Mouse (Mus musculus): ENCODE data around the gene Os9.
"Not testable (repeated sequence)": the region's sequence is repeated elsewhere in the genome, so short reads cannot be mapped to it uniquely, and the experiment has no call there.

Os9 gene

DNA sequence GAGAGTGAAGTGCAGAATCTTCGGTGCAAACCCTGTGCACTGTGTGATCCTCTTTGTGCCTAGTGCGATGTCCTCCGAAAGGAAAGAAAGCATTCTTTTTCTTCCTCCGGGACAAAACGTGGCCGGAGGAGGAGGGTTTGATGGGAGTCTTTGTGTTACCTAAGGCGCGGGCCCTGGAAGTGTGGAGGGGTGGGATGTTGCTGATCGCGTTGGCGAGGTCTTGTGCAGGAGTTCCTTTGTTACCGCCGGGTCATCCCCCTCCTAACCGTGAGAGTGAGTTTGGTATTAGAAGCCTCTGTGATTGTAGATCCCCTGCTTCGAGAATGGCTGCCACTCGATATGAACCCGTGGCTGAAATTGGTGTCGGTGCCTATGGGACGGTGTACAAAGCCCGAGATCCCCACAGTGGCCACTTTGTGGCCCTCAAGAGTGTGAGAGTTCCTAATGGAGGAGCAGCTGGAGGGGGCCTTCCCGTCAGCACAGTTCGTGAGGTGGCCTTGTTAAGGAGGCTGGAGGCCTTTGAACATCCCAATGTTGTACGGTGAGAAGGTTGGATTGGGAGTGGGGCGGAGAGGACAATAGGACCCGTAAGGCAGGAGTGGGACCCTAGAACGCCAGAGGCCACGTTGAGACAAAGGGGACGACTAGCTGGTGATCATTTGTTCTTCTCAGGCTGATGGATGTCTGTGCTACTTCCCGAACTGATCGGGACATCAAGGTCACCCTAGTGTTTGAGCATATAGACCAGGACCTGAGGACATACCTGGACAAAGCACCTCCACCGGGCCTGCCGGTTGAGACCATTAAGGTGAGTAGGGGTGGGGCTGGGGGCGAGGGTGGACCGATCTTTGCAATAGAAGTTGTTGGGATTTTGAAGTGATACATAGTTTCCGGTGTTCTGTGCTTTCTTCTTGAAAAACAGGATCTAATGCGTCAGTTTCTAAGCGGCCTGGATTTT lies 56.7 kb downstream of the Os9 start:
- DNase-seq (ENCODE audit: low spot score): no peak

GRCm38 (mm10) chr10:127063239-127063872 lies 57.6 kb downstream of the Os9 start, which contains the start of gene Cdk4:
Gene Cdk4 (plus strand): TSS chr10:127063534.
- DNase-seq (ENCODE audit: low spot score): peak; percentile 95

DNA sequence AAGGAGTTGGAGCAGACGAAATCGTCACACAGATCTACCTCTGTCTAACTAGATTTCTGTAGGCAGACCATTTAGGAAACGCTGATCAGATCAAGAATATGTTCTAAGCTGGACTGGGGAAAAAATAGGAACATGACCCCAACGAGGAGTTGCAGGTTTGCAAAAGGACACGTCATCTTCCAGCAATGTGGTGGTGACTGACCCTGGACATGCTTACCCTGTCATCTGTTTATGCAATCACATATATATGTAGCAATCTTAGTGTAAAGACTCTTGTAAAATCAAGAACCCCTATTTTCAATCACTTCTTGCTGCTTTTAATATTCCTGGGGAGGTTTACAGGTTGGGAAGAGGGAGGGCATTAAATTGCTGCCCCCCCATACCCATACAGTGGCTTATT lies 58.4 kb downstream of the Os9 start:
- no peak for DNase-seq (ENCODE audit: low spot score)

DNA sequence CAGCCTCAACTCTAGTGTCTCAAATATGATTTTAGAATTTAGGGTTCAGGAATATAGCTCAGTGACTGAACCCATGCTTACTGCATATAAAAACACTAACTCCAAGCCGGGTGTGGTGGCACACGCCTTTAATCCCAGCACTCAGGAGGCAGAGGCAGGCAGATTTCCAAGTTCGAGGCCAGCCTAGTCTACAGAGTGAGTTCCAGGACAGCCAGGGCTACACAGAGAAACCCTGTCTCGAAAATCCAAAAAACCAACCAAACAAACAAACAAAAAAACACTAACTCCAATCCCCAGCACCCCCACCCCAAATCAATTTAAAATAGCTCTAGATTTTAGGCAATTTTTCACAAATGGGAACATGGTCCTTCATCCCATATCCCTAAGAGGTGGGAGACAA lies 58.8 kb downstream of the Os9 start:
- not testable (repeated sequence) for DNase-seq (ENCODE audit: low spot score)

GRCm38 (mm10) chr10:127061513-127061912 lies 59.4 kb downstream of the Os9 start:
- no peak for DNase-seq (ENCODE audit: low spot score)

GRCm38 (mm10) chr10:127061085-127061484 lies 59.8 kb downstream of the Os9 start:
- no peak for DNase-seq (ENCODE audit: low spot score)

DNA sequence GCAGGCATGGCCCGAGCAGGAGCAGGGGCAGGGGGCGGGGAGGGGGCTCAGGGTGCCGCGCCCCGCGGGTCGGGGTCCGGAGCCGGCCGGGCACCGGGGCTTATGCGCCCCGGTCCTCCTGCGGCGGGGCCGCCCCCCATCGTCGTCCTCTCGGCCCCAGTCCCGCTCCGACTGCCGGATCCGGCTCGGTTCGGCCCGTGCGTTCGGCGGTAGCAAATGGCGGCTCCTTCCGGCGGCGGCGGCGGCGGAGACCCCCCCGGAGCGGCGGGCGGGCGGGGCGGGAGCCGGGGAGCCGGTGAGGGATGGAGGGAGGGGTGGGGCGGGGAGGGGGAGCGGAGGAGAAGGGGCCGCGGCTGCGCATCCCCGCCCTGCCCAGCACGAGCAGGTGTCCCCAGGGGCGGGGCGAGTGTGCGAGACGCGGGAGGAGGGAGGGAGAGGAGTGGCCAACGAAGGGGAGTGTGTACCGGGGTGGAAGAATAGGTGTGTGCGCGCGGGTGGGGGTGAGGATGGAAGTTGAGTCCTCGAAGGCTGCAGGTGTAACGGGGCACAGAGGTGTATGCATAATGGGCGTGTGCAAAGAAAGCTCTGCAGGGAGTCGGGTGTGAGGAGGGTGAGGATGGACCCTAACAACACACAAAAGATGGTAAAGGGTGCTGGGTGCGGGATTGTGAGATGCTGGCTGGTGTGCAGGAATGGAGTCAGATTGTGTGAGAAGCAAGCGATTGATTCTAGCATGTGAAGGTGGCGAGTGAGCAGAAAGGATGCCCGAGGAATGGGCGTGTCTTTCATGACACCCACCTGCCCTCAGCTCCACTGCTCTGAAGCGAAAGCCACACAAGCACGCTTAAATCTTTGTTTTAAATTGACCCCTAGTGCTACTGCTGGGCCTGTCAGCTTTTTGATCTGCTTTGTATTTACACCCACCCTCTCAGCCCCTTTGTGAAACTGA lies 60.7 kb downstream of the Os9 start, which contains the start of gene March9:
Gene March9 (minus strand): TSS at position 217 of the 949 bp plus-strand sequence.
- no peak for DNase-seq (ENCODE audit: low spot score)

- no peak for DNase-seq (ENCODE audit: low spot score)
Observed at GRCm38 (mm10) chr10:127059174-127059967, 61.6 kb downstream of the Os9 start.

DNA sequence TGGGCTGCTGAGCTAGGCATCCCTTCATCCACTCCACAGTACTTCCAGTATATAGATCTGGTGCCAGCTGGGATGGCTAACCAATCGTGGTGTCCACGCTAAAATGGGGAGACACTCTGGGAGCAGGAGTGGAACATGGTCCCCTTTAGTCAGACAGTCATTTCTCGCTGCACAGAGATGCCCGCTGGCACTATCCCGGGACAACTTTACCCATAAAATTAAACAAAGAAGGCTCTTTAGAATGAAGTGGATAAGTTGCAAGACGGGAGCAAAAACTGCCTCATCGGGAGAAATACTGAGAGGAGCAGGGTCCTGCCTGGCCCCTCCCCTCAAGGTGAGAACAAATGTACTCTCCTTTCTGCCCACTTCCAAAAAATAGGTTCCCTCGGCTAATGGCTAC lies 62.2 kb downstream of the Os9 start:
- DNase-seq (ENCODE audit: low spot score): no peak

DNA sequence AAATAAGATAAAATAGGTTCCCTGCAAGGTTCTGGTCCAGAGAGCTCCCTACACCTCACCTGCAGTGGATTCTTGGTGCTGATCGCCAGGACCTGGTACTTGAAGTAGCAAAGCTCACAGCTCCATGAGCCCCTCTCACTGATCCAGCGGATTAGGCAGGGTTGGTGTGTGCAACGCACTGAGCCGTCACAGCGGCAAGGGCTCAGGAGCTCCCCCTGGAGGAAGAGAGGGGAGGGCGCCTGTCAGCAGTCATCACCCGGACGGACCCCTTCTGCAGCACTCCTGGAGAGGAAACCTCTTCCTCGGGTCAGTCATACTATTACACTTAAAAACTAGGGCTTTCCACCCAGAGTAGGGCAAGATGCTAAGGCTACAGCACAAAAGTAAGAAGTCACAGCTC lies 62.8 kb downstream of the Os9 start:
- DNase-seq (ENCODE audit: low spot score): peak; percentile 60

- DNase-seq (ENCODE audit: low spot score): no peak
Observed at GRCm38 (mm10) chr10:127056490-127056889, 64.4 kb downstream of the Os9 start.

- DNase-seq (ENCODE audit: low spot score): no peak
Observed at GRCm38 (mm10) chr10:127055406-127055805, 65.5 kb downstream of the Os9 start.

DNA sequence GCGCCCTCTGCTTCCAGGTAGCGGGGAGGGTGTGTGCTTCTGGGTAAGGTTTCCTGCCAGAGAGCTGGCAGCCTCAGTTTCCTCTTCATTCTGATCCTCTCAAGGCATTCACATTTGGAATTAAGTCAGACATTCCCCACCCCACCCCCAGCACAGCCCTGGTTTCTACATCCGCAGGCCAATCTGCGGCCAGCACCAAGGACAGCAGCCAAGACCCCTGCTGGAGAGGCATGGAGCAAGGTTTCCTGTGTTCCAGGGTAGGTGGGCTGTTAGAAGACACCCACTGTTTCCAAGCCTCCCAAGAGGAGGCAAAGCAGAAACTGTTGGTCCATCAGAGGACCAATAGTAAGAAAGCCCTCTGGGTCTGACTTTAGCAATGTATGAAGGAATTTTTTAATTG lies 66.3 kb downstream of the Os9 start:
- DNase-seq (ENCODE audit: low spot score): no peak

DNA sequence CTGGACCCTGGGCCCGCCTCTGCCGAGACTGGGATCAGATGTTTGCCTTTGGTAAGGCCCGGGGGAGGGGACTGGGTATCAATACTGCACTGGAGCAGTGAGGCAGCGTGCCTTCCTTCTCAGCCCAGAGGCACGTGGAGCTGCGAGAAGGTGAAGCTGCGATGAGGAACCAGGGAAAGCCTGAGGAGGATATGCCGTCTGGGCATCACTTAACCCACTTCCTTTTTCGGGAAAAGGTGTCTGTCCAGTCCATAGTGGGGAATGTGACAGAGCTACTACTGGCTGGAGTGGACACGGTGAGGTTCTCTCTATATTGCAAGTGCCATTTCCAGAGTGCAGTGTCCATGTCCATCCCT lies 70.8 kb downstream of the Os9 start:
- DNase-seq (ENCODE audit: low spot score): no peak

GRCm38 (mm10) chr10:127049395-127050118 lies 71.4 kb downstream of the Os9 start:
- no peak for DNase-seq (ENCODE audit: low spot score)

GRCm38 (mm10) chr10:127048608-127049394 lies 72.1 kb downstream of the Os9 start:
- no peak for DNase-seq (ENCODE audit: low spot score)

GRCm38 (mm10) chr10:127047954-127048353 lies 73.0 kb downstream of the Os9 start, which contains the start of gene Cyp27b1:
Gene Cyp27b1 (plus strand): TSS chr10:127048250.
- DNase-seq (ENCODE audit: low spot score): no peak

Data from c-Kit-positive CD71-positive TER-119-positive erythroid progenitor cells, embryonic 14.5 days (primary cell).